Mouse (Mus musculus) embryonic facial prominence, embryonic 11.5 days (tissue): ENCODE measurements around the gene Unc13d. TPM values are rescaled to one million over a fixed set of nuclear protein-coding genes. Genes with fewer than 3 reads are reported as not detected.
A peak's percentile ranks its signal among the peaks of the same experiment; 100 is the strongest.
"Not testable (repeated sequence)": the region's sequence is repeated elsewhere in the genome, so short reads cannot be mapped to it uniquely, and the experiment has no call there.

Experiments
- ATAC-seq: fragments of 200-750 bp; cut with Nextera tagmentation; replicated peaks from 2 replicates; pipeline ENCODE4 v1.8.0; 2017; ENCODE audit warnings: low read depth; ENCODE audit not compliant: insufficient number of reproducible peaks, low FRiP score, low TSS enrichment
- DNase-seq: peaks from one replicate; pipeline ENCODE4 v3.0.0-alpha.2; 2015; ENCODE audit warnings: low spot score
- H3K27ac ChIP-seq: fragments of 300-500 bp; sonication (generic); replicated peaks from 2 replicates; pipeline ENCODE4 v1.5.1; 2014; ENCODE audit warnings: mild to moderate bottlenecking, low read depth, low read length, control low read depth
- H3K27me3 ChIP-seq: fragments of 300-500 bp; sonication (generic); 2 replicates; pipeline ENCODE4 v1.6.1; 2014; ENCODE audit warnings: mild to moderate bottlenecking, low read length, moderate library complexity, mixed read lengths; ENCODE audit not compliant: control insufficient read depth, insufficient read depth
- H3K36me3 ChIP-seq: fragments of 300-500 bp; sonication (generic); replicated peaks from 2 replicates; pipeline ENCODE4 v1.6.1; 2014; ENCODE audit warnings: low read depth, mild to moderate bottlenecking, low read length, moderate library complexity, mixed read lengths; ENCODE audit not compliant: control insufficient read depth, insufficient read depth
- H3K4me1 ChIP-seq: fragments of 300-500 bp; sonication (generic); 2 replicates; pipeline ENCODE4 v1.6.1; 2014; ENCODE audit warnings: low read length, mixed read lengths; ENCODE audit not compliant: control insufficient read depth, insufficient read depth
- H3K4me2 ChIP-seq: fragments of 300-500 bp; sonication (generic); 2 replicates; pipeline ENCODE4 v1.6.1; 2014; ENCODE audit warnings: low read depth, mild to moderate bottlenecking, control low read depth, low read length, moderate library complexity
- H3K4me3 ChIP-seq: fragments of 300-500 bp; sonication (generic); 2 replicates; pipeline ENCODE4 v1.5.1; 2014; ENCODE audit warnings: low read depth, low read length, control low read depth
- H3K9ac ChIP-seq: fragments of 300-500 bp; sonication (generic); replicated peaks from 2 replicates; pipeline ENCODE4 v1.6.1; 2014; ENCODE audit warnings: mild to moderate bottlenecking, control low read depth, low read length
- H3K9me3 ChIP-seq: fragments of 300-500 bp; sonication (generic); replicated peaks from 2 replicates; pipeline ENCODE4 v1.6.1; 2016; ENCODE audit warnings: mild to moderate bottlenecking, low read length, inconsistent platforms, mixed read lengths; ENCODE audit not compliant: control insufficient read depth
- WGBS: fragments of 180-500 bp; shearing (Covaris S2); extraction: QIAGEN DNeasy Blood & Tissue Kit; methylation state at CpG from one replicate; pipeline ENCODE4 v1.1.7; 2014; 5-methylcytosine and 5-hydroxymethylcytosine counted together
- polyA plus RNA-seq: library from polyadenylated mRNA; unstranded; fragments of >200 nt; fragmentation: Nextera tagmentation; extraction: Ambion mirVana; gene quantifications from 2 replicates; pipeline ENCODE4 v1.2.1, GENCODE M21; 2014

Unc13d gene
- polyA plus RNA-seq, 1 experiment from 2014 or later: 1.2 TPM

DNA sequence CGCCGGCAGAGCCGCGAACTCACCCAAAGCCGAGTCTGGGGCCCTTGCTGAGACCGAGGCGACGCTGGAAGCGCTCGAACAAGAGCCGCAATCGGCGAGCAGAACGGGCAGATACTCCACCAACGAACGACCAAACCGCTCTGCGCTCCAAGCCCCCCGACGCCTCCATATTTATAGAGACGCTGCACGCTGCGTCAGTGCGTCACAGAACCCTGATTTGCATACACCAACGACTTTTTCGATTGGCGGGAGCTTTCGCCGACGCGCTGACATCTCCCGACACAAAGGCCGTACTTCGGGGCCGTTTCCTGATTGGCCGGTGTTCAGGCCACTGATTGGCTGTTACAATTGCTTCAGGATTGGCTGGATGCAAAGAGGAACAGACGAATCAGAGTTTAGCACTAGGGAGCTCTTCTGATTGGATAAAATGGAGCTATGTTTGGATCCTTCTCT, 53.4 kb downstream of the Unc13d start:
- Histone ChIP-seq H3K4me2 (no peak overlapping the region), H3K4me1 (no peaks in the 10 kb centered on the region), H3K27ac (peak overlapping the region; percentile 99), H3K9ac (peak overlapping the region; percentile 99), H3K27me3 (no peaks in the 10 kb centered on the region), H3K9me3 (no peaks in the 10 kb centered on the region), H3K36me3 (no peaks in the 10 kb centered on the region), H3K4me3 (peak overlapping the region; percentile 89)
- WGBS: 0% methylated on average over 37 of the region's 37 CpGs
- peak; percentile 99 for DNase-seq
- ATAC-seq: peak; percentile 92

DNA sequence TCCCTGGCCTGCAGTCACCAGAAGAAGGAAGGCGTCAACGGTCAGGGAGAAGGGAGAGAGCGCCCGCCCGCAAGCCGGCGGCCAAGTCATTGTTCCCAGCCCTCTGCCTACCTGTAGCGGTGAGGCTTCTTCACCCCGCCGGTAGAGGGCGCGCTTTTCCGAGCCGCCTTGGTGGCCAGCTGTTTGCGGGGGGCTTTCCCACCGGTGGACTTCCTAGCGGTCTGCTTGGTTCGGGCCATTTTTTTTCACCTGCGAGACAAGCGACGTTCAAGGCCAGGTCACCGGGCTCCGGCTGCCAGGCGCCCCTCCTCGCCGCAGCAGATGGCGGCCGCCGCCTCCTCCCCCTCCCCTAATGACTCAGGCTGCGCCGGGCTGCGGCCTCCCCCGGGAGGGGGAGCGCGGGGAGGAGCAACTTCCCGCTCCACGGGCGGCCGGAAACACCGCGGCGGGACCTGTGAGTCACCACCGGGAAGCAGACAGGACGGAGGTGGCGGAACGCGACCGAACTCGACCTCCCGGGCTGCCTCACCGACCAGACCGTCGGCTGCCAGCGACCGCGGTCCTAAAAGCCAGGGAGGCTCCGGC, 53.9 kb downstream of the Unc13d start:
- H3K4me1 ChIP-seq: no peaks in the 10 kb centered on the region

DNA sequence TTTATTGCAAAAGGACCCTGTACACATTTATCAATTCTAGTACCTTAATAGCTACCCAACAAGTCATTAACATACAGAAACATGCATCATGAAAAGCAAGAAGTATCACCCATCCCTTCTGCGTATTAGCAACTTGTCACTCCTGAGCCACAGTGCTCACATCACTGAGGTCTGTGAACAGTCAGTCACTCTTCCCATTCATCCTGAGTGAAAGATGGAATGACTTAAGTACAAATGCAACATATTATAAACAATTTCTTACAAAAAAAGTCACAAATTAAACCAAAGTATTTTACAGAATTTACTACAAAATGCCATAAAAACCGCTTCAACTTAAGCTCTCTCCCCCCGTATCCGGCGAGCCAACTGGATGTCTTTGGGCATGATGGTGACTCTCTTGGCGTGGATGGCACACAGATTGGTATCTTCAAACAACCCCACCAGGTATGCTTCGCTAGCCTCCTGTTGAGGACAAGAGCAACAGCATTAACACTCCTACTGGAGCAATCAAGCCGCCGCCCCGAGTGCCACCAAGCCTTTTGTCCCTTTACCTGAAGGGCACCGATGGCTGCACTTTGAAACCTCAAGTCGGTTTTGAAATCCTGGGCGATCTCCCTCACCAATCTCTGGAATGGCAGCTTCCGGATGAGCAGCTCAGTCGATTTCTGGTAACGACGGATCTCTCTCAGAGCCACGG, 54.5 kb downstream of the Unc13d start:
- not testable (repeated sequence) for H3K27me3 ChIP-seq, H3K9me3 ChIP-seq, H3K4me1 ChIP-seq, H3K36me3 ChIP-seq, ATAC-seq
- Histone ChIP-seq H3K4me2 (peak overlapping the region; percentile 33; the same call in 1 of the 2 replicates), H3K9ac (peak overlapping the region; percentile 99), H3K4me3 (peak overlapping the region; percentile 89), H3K27ac (peak overlapping the region; percentile 99; the same call in 1 of the 2 replicates)
- 6% methylated on average over 18 of the region's 18 CpGs for WGBS
- peak; percentile 28 for DNase-seq

More for the DNA sequence above, 53.9 kb downstream of the Unc13d start:
- WGBS: under 1% methylated on average over 55 of the region's 57 CpGs
- H3K27me3 ChIP-seq: no peaks in the 10 kb centered on the region
- H3K9me3 ChIP-seq: no peaks in the 10 kb centered on the region
- peak overlapping the region; percentile 99 for H3K9ac ChIP-seq
- peak overlapping the region; percentile 89 for H3K4me3 ChIP-seq
- no peaks in the 10 kb centered on the region for H3K36me3 ChIP-seq
- peak; percentile 47 for ATAC-seq
- H3K27ac ChIP-seq: peak overlapping the region; percentile 99
- peak overlapping the region; percentile 33; the same call in 1 of the 2 replicates for H3K4me2 ChIP-seq
- peak; percentile 78 for DNase-seq

DNA sequence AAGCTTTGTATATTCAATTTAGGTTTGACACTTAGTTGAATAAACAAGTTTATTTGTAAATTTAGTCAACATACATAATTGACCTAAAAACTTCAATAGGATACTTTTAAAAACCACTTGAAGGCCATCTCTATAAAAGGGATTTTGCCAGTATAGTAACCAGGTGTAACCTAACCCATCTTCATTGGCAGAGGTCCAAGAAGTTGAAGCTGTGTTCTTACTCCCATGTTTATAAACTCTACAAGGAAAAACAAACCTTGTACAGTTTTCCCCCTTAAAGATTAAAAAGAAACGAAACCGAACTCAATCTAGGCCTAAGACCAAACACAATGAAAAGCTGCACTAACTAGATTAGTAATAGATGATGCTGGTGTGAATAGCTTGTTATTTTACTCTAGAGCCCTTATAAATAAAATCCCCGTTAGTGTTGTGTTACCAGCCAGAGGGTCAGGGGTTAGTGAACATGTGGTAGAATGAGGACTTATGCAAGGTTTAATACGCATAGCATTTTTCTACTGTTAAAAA, 55.4 kb downstream of the Unc13d start:
- DNase-seq (peak; percentile 30), ATAC-seq (no peak)
- H3K27me3 ChIP-seq: no peaks in the 10 kb centered on the region
- no peaks in the 10 kb centered on the region for H3K36me3 ChIP-seq
- WGBS: 68% methylated on average over 4 of the region's 4 CpGs
- no peaks in the 10 kb centered on the region for H3K4me1 ChIP-seq
- H3K27ac ChIP-seq: no peak overlapping the region
- no peaks in the 10 kb centered on the region for H3K9me3 ChIP-seq
- H3K9ac ChIP-seq: no peak overlapping the region
- peak overlapping the region; percentile 35 for H3K4me3 ChIP-seq
- peak overlapping the region; percentile 60 for H3K4me2 ChIP-seq

DNA sequence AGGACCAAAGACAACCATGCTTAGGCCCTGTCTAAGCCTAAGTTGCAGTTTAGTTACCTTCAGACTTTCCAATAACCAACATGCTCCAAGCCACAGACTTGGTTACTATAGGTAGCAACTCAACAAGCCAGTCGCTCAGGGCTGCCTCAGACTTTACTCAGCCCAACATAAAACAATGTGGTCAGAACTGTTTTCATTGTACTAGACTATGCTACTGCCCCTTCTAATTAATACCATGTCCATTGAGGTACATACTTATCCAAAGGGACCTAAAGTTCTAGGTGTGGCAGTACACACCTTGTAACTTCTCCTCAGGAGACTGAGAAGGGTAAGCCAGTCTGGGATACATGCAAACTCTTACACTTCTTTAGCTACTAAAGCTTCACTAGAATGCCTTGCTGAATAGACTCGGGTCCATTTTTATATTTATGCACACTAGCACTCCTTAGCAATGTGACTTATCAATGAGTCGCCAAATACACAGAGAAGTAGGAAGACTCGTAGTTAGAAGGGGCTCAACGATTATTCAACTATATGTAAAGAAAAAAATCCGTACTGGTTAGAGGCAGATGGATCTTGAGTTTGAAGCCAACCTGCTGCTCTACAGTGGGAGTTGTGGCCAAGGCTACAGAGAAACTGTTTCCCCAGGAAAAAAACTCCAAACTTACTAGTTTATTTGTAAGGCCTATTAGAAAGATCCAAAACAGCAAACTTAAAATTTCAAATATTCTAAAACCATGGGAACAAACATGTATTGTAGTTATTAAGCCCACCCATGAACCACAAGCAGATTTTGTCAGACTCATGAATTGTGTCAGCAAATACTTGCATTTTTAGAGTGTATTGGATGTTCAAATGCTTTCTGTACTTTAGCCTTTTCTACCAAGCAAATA, 56.2 kb downstream of the Unc13d start:
- Histone ChIP-seq H3K9me3 (no peaks in the 10 kb centered on the region), H3K4me3 (no peak overlapping the region), H3K36me3 (no peaks in the 10 kb centered on the region), H3K4me1 (no peaks in the 10 kb centered on the region), H3K27me3 (no peaks in the 10 kb centered on the region), H3K27ac (no peak overlapping the region), H3K9ac (no peak overlapping the region), H3K4me2 (no peak overlapping the region; the same call in 1 of the 2 replicates)
- WGBS: 87% methylated on average over 6 of the region's 6 CpGs
- no peak for ATAC-seq
- peak; percentile 37 for DNase-seq

DNA sequence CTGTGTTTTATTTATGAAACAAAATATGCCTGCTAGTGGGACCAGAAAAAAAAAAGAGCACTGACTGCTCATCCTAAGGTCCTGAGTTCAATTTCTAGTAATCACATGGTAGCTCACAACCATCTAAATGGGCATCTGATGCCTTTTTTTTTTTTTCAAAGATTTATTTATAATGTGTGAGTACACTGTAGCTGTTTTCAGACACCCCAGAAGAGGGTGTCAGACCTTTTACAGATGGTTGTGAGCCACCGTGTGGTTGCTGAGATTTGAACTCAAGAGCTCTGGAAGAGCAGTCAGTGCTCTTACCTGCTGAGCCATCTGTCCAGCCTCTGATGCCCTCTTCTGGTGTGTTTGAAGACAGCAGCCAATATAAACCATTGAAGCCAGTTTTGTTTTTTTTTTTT, 57.2 kb downstream of the Unc13d start:
- Histone ChIP-seq H3K27me3 (no peaks in the 10 kb centered on the region), H3K9me3 (no peaks in the 10 kb centered on the region), H3K4me3 (no peak overlapping the region), H3K9ac (no peak overlapping the region), H3K4me2 (no peak overlapping the region), H3K36me3 (no peaks in the 10 kb centered on the region), H3K4me1 (no peaks in the 10 kb centered on the region), H3K27ac (no peak overlapping the region)
- 53% methylated on average over 1 of the region's 1 CpGs for WGBS
- DNase-seq: peak; percentile 43
- ATAC-seq: no peak

DNA sequence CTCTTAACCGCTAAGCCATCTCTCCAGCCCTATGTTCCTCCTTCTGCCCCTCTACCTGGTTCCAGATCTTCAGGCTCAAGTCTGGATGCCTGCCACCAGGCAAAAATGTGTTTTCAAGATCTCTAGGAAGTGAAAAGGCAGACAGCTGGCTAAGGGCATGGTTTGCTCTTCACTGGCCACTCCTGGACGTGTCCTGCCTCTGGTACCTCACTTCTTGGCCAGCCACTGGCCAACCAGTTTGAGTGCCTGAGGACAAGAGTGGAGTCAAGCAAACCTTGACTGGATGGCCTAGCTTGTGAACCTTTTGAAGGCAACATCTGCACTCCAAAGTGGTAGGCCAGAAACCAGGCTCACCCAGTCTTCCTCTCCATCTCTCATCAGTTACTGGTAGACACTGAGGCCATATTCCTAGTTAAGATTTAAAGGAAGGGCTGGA, 57.8 kb downstream of the Unc13d start:
- WGBS: 74% methylated on average over 2 of the region's 2 CpGs
- no peaks in the 10 kb centered on the region for H3K27me3 ChIP-seq
- no peak overlapping the region for H3K27ac ChIP-seq
- H3K36me3 ChIP-seq: no peaks in the 10 kb centered on the region
- peak; percentile 19 for DNase-seq
- no peak overlapping the region for H3K4me3 ChIP-seq
- no peak overlapping the region for H3K9ac ChIP-seq
- no peaks in the 10 kb centered on the region for H3K4me1 ChIP-seq
- ATAC-seq: no peak
- no peaks in the 10 kb centered on the region for H3K9me3 ChIP-seq
- no peak overlapping the region for H3K4me2 ChIP-seq
